Mouse (Mus musculus): ENCODE data around the gene Evi5. TPM values are rescaled to one million over a fixed set of nuclear protein-coding genes. Genes with fewer than 3 reads are reported as not detected.
"Not testable (repeated sequence)": the region's sequence is repeated elsewhere in the genome, so short reads cannot be mapped to it uniquely, and the experiment has no call there.

Evi5 gene
- polyA plus RNA-seq, 1 experiment from 2014 or later, result 57.4 TPM

- H3K27ac ChIP-seq, result peak within 1 kb of the TSS; percentile 91
- H3K4me2 ChIP-seq, result peak within 1 kb of the TSS; percentile 81
- H3K4me3 ChIP-seq (replicated peaks), result peak within 1 kb of the TSS; percentile 70
- peaks cover 15% of the 10 kb centered on the region for H3K4me1 ChIP-seq
- 4% methylated on average over 66 of the region's 66 CpGs for WGBS
- no peaks in the 10 kb centered on the region for H3K9me3 ChIP-seq
- peak; percentile 97 for ATAC-seq (ENCODE audit: low FRiP score)
- peak within 1 kb of the TSS; percentile 91 for H3K9ac ChIP-seq
- peaks cover 32% of the 10 kb centered on the region for H3K36me3 ChIP-seq (replicated peaks)
- no peaks in the 10 kb centered on the region for H3K27me3 ChIP-seq
These were observed 25.5 kb upstream of the Evi5 start, which contains the start of gene Rpl5 for GRCm38 (mm10) chr5:107900206-107901013. TSS of gene Rpl5 (plus strand) at chr5:107900502.

GRCm38 (mm10) chr5:107896265-107896664, 21.4 kb upstream of the Evi5 start:
- Histone ChIP-seq H3K27me3 (no peaks in the 10 kb centered on the region), H3K4me3 (replicated peaks) (no peak overlapping the region), H3K36me3 (replicated peaks) (no peaks in the 10 kb centered on the region), H3K27ac (no peak overlapping the region), H3K4me1 (no peaks in the 10 kb centered on the region; the same call in 1 of the 2 replicates), H3K9ac (no peak overlapping the region), H3K9me3 (no peaks in the 10 kb centered on the region), H3K4me2 (no peak overlapping the region)
- WGBS, result 72% methylated on average over 1 of the region's 1 CpGs
- ATAC-seq (ENCODE audit: low FRiP score), result no peak

GRCm38 (mm10) chr5:107894676-107895075, 19.8 kb upstream of the Evi5 start:
- no peak overlapping the region for H3K4me3 ChIP-seq (replicated peaks)
- 72% methylated on average over 7 of the region's 7 CpGs for WGBS
- H3K9ac ChIP-seq, result no peak overlapping the region
- H3K4me1 ChIP-seq, result no peaks in the 10 kb centered on the region
- H3K27me3 ChIP-seq, result no peaks in the 10 kb centered on the region
- H3K36me3 ChIP-seq (replicated peaks), result no peaks in the 10 kb centered on the region
- no peaks in the 10 kb centered on the region for H3K9me3 ChIP-seq
- H3K4me2 ChIP-seq, result no peak overlapping the region
- H3K27ac ChIP-seq, result no peak overlapping the region
- ATAC-seq (ENCODE audit: low FRiP score), result no peak

- not testable (repeated sequence) for H3K9me3 ChIP-seq; H3K27me3 ChIP-seq; H3K9ac ChIP-seq; H3K4me2 ChIP-seq; H3K4me3 ChIP-seq (replicated peaks); H3K27ac ChIP-seq; H3K36me3 ChIP-seq (replicated peaks); ATAC-seq (ENCODE audit: low FRiP score); H3K4me1 ChIP-seq
- no CpG with 5 or more reads among the region's 1 CpGs for WGBS
These were observed 16.6 kb upstream of the Evi5 start for GRCm38 (mm10) chr5:107891515-107891914.

- WGBS, result 66% methylated on average over 9 of the region's 9 CpGs
- Histone ChIP-seq H3K9ac (no peak overlapping the region), H3K4me1 (no peaks in the 10 kb centered on the region), H3K27ac (no peak overlapping the region), H3K4me3 (replicated peaks) (no peak overlapping the region), H3K27me3 (no peaks in the 10 kb centered on the region), H3K9me3 (no peaks in the 10 kb centered on the region), H3K36me3 (replicated peaks) (no peaks in the 10 kb centered on the region), H3K4me2 (no peak overlapping the region)
- ATAC-seq (ENCODE audit: low FRiP score), result no peak
These were observed 15.3 kb upstream of the Evi5 start for GRCm38 (mm10) chr5:107889994-107890888.

- Histone ChIP-seq H3K9me3 (no peaks in the 10 kb centered on the region), H3K4me2 (no peak overlapping the region), H3K27me3 (no peaks in the 10 kb centered on the region), H3K4me1 (no peaks in the 10 kb centered on the region), H3K36me3 (replicated peaks) (no peaks in the 10 kb centered on the region), H3K4me3 (replicated peaks) (no peak overlapping the region), H3K27ac (no peak overlapping the region), H3K9ac (no peak overlapping the region)
- 81% methylated on average over 5 of the region's 5 CpGs for WGBS
- no peak for ATAC-seq (ENCODE audit: low FRiP score)
These were observed 5.8 kb upstream of the Evi5 start for GRCm38 (mm10) chr5:107880710-107881109.

GRCm38 (mm10) chr5:107877053-107877452, 2.1 kb upstream of the Evi5 start:
- Histone ChIP-seq H3K4me2 (no peak overlapping the region), H3K36me3 (replicated peaks) (no peaks in the 10 kb centered on the region), H3K27me3 (no peaks in the 10 kb centered on the region), H3K4me1 (no peaks in the 10 kb centered on the region; the same call in 1 of the 2 replicates), H3K27ac (no peak overlapping the region), H3K4me3 (replicated peaks) (no peak overlapping the region), H3K9ac (no peak overlapping the region), H3K9me3 (no peaks in the 10 kb centered on the region)
- WGBS, result 80% methylated on average over 1 of the region's 1 CpGs
- ATAC-seq (ENCODE audit: low FRiP score), result no peak

- H3K27ac ChIP-seq, result no peak overlapping the region
- H3K4me1 ChIP-seq, result no peaks in the 10 kb centered on the region; the same call in 1 of the 2 replicates
- H3K4me2 ChIP-seq, result no peak overlapping the region
- H3K36me3 ChIP-seq (replicated peaks), result no peaks in the 10 kb centered on the region
- H3K9me3 ChIP-seq, result no peaks in the 10 kb centered on the region
- H3K27me3 ChIP-seq, result no peaks in the 10 kb centered on the region
- ATAC-seq (ENCODE audit: low FRiP score), result no peak
- H3K9ac ChIP-seq, result no peak overlapping the region
- no peak overlapping the region for H3K4me3 ChIP-seq (replicated peaks)
These were observed 329 bp upstream of the Evi5 start for GRCm38 (mm10) chr5:107875261-107875611.

- no peaks in the 10 kb centered on the region for H3K9me3 ChIP-seq
- no peaks in the 10 kb centered on the region for H3K27me3 ChIP-seq
- no peak for ATAC-seq (ENCODE audit: low FRiP score)
- H3K4me1 ChIP-seq, result no peaks in the 10 kb centered on the region; the same call in 1 of the 2 replicates
- 56% methylated on average over 7 of the region's 7 CpGs for WGBS
- no peaks in the 10 kb centered on the region for H3K36me3 ChIP-seq (replicated peaks)
- no peak overlapping the region for H3K4me2 ChIP-seq
- H3K4me3 ChIP-seq (replicated peaks), result no peak overlapping the region
- peak overlapping the region; percentile 25; the same call in 1 of the 2 replicates for H3K27ac ChIP-seq
- H3K9ac ChIP-seq, result no peak overlapping the region
These were observed 1.0 kb downstream of the Evi5 start for GRCm38 (mm10) chr5:107873886-107874302.

GRCm38 (mm10) chr5:107873330-107873729, 1.6 kb downstream of the Evi5 start:
- H3K4me2 ChIP-seq, result no peak overlapping the region
- H3K36me3 ChIP-seq (replicated peaks), result no peaks in the 10 kb centered on the region
- H3K4me1 ChIP-seq, result no peaks in the 10 kb centered on the region; the same call in 1 of the 2 replicates
- no peaks in the 10 kb centered on the region for H3K9me3 ChIP-seq
- no peaks in the 10 kb centered on the region for H3K27me3 ChIP-seq
- no peak overlapping the region for H3K27ac ChIP-seq
- H3K4me3 ChIP-seq (replicated peaks), result no peak overlapping the region
- ATAC-seq (ENCODE audit: low FRiP score), result no peak
- H3K9ac ChIP-seq, result no peak overlapping the region
- WGBS, result 85% methylated on average over 6 of the region's 6 CpGs

GRCm38 (mm10) chr5:107869701-107870100, 5.2 kb downstream of the Evi5 start:
- Histone ChIP-seq H3K36me3 (replicated peaks) (no peaks in the 10 kb centered on the region), H3K4me3 (replicated peaks) (no peak overlapping the region), H3K9ac (no peak overlapping the region), H3K9me3 (no peaks in the 10 kb centered on the region), H3K27ac (no peak overlapping the region), H3K4me1 (peaks cover 4% of the 10 kb centered on the region), H3K4me2 (no peak overlapping the region), H3K27me3 (no peaks in the 10 kb centered on the region)
- no peak for ATAC-seq (ENCODE audit: low FRiP score)
- WGBS, result 55% methylated on average over 2 of the region's 2 CpGs

- WGBS, result under 1% methylated on average over 58 of the region's 58 CpGs
- peak overlapping the region; percentile 85 for H3K9ac ChIP-seq
- H3K4me2 ChIP-seq, result peak overlapping the region; percentile 71
- H3K27me3 ChIP-seq, result no peaks in the 10 kb centered on the region
- no peaks in the 10 kb centered on the region for H3K9me3 ChIP-seq
- peak overlapping the region; percentile 95 for H3K27ac ChIP-seq
- peak; percentile 97 for ATAC-seq (ENCODE audit: low FRiP score)
- peak overlapping the region; percentile 89 for H3K4me3 ChIP-seq (replicated peaks)
- peaks cover 4% of the 10 kb centered on the region for H3K4me1 ChIP-seq
- H3K36me3 ChIP-seq (replicated peaks), result no peaks in the 10 kb centered on the region
These were observed 5.9 kb downstream of the Evi5 start for GRCm38 (mm10) chr5:107868905-107869424.
